Mouse (Mus musculus) erythroblast, embryonic 14.5 days (primary cell): ENCODE data around the gene Cdc14a.

Experiments used
- GATA1 ChIP-seq: IDR thresholded peaks from 2 replicates; pipeline ENCODE4 v1.6.1; 2012; ENCODE audit warnings: low read length, inconsistent platforms, mixed read lengths
- TAL1 ChIP-seq: IDR thresholded peaks from 3 replicates; pipeline ENCODE4 v1.6.1; 2012; ENCODE audit warnings: low read length, inconsistent platforms, mixed read lengths

DNA sequence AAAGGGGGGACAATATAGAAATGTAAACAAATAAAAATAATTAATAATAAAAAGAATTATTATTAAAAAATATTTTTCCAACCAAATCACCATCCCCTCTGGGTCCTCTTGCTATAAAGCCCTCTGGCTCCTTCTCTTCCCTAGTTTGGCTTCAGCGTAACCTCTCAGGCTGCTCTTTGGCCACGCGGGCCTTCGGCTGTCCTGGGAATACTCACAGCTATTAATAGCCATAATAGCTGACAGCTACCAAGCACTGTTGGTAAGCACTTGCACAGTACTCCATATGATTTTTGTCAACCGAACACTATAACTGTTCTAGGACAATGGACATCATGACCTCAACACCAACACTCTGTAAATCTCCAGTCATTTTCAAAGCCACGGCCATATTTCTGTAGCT is 135.0 kb downstream of the Cdc14a start:
- no peak for TF ChIP-seq GATA1
- TF ChIP-seq TAL1 = no peak
